Mouse (Mus musculus): ENCODE measurements around the gene Tbc1d20. TPM values are rescaled to one million over a fixed set of nuclear protein-coding genes. Genes with fewer than 3 reads are reported as not detected.
"Not testable (repeated sequence)": the region's sequence is repeated elsewhere in the genome, so short reads cannot be mapped to it uniquely, and the experiment has no call there.

Tbc1d20 gene
- total RNA-seq, 2 experiments from 2014 or later = 93.0 to 101 TPM

- DNase-seq (ENCODE audit: low spot score in 2 of 2) = no peak
Observed at GRCm38 (mm10) chr2:152357254-152357653, 63.6 kb downstream of the Tbc1d20 start.

DNA sequence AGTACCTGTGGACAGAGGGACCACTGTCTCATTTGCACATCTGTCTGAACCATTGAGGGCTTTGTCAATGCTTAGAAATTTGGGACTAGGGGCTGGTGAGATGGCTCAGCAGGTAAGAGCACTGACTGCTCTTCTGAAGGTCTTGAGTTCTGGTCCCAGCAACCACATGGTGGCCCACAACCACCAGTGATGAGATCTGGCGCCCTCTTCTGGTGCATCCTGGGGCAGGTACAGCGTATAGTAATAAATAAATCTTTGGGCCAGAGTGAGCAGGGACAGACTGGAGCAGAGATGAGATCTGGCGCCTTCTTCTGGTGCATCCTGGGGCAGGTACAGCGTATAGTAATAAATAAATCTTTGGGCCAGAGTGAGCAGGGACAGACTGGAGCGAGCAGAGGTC lies 65.3 kb downstream of the Tbc1d20 start:
- not testable (repeated sequence) for DNase-seq (ENCODE audit: low spot score in 2 of 2)

DNA sequence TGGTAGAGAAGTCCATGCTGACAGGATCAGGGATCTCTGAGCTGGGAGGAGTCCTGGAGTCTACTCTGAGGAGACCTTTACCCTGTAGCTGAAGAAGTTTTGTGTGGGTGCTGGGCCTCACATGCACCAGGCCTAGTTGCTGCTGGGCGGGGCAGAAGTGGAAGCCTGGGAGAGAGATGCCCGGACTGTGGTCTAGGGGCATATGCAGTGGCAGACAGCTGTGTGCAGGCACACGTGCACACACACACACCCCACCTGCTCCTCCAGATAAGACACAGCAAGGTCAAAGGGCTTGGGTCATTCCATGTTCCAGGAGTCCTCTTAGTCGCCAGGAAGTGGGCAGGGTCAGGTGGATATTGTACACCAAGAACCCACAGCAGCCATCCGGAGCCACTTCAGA lies 66.0 kb downstream of the Tbc1d20 start:
- no peak for DNase-seq (ENCODE audit: low spot score in 2 of 2)

DNA sequence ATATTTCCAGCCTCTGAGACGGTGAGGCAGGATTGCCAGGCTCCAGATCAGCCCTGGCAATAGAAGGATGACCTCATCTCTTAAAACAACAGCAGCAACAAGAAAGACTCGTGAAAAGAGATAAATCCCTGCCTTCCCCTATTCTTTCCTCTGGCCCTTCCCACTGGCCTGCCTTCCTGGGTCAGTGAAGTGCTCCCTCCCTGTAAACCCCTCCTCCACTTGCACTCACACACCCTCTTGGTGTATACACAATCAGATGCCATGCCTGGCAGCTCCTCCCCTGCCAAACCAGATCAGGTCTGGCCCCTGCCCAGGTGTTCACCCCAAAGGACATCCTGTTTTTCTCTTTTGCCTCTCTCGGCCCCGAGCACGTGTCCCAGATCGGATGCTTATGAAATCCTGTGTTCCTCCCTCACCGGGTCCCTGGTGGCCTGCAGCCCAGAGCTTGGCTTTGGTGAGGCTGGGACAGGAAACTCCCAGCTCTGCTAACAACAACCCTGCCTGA lies 66.7 kb downstream of the Tbc1d20 start:
- peak in 1 of 2 experiments; percentile 36 for DNase-seq (ENCODE audit: low spot score in 2 of 2)

GRCm38 (mm10) chr2:152361193-152361592 lies 67.6 kb downstream of the Tbc1d20 start:
- no peak for DNase-seq (ENCODE audit: low spot score in 2 of 2)

Other genes with a start within 250 kb of the Tbc1d20 start
- under 1 TPM; 0.53 to 0.59 TPM for gene Scrt2, start 212.3 kb upstream of the Tbc1d20 start, total RNA-seq (2021)
- 10 to 100 TPM; 47.2 to 58.2 TPM for gene Srxn1, start 188.3 kb upstream of the Tbc1d20 start, total RNA-seq (2021)
- gene Tcf15, start 150.3 kb upstream of the Tbc1d20 start, total RNA-seq (2021) = 1 to 10 TPM; 7.7 to 9.3 TPM
- 100 to 1,000 TPM; 103 to 106 TPM for gene Csnk2a1, start 67.0 kb upstream of the Tbc1d20 start, total RNA-seq (2021)
- gene Rbck1, start 38.8 kb downstream of the Tbc1d20 start, total RNA-seq (2021) = 100 to 1,000 TPM; 139 TPM
- 1 to 10 TPM; 4.3 to 4.9 TPM for gene Trib3, start 50.2 kb downstream of the Tbc1d20 start, total RNA-seq (2021)
- gene Nrsn2, start 82.8 kb downstream of the Tbc1d20 start, total RNA-seq (2021) = 1 to 10 TPM; 4.4 to 4.5 TPM
- 10 to 100 TPM; 50.9 to 51.1 TPM for gene Sox12, start 104.2 kb downstream of the Tbc1d20 start, total RNA-seq (2021)
- 10 to 100 TPM; 18.5 to 20.2 TPM for gene Zcchc3, start 121.2 kb downstream of the Tbc1d20 start, total RNA-seq (2021)
- under 1 TPM; 0.37 to 0.56 TPM for gene 6820408C15Rik, start 121.8 kb downstream of the Tbc1d20 start, total RNA-seq (2021)
- gene Defb23, start 170.8 kb downstream of the Tbc1d20 start, total RNA-seq (2021) = not detected
- not detected for gene Defb20, start 183.2 kb downstream of the Tbc1d20 start, total RNA-seq (2021)
- not detected for gene Defb22, start 196.3 kb downstream of the Tbc1d20 start, total RNA-seq (2021)
- gene Defb26, start 217.9 kb downstream of the Tbc1d20 start, total RNA-seq (2021) = not detected
- not detected for gene Defb28, start 224.4 kb downstream of the Tbc1d20 start, total RNA-seq (2021)
- gene Defb29, start 246.3 kb downstream of the Tbc1d20 start, total RNA-seq (2021) = not detected

Measured in adrenal gland, postnatal 4 days (tissue).